Mouse (Mus musculus) forebrain, embryonic 14.5 days (tissue): Measurements from ENCODE around the gene Acot6. TPM values are rescaled to one million over a fixed set of nuclear protein-coding genes. Genes with fewer than 3 reads are reported as not detected.

ENCODE experiments used
- ATAC-seq: fragments of 200-750 bp; cut with Nextera tagmentation; 2 replicates; pipeline ENCODE4 v1.8.0; 2017; ENCODE audit warnings: mild to moderate bottlenecking, moderate library complexity
- DNase-seq: peaks from one replicate; pipeline ENCODE4 v3.0.0-alpha.2; 2015; ENCODE audit warnings: low spot score
- H3K27ac ChIP-seq: fragments of 300-500 bp; sonication (generic); 2 replicates; pipeline ENCODE4 v1.5.1; 2014; ENCODE audit warnings: low read depth, mild to moderate bottlenecking, control low read depth, low read length, moderate library complexity
- H3K27me3 ChIP-seq: fragments of 300-500 bp; sonication (generic); replicated peaks from 2 replicates; pipeline ENCODE4 v1.6.1; 2014; ENCODE audit warnings: low read length, control low read depth, mixed read lengths; ENCODE audit not compliant: control insufficient read depth, insufficient read depth
- H3K36me3 ChIP-seq: fragments of 300-500 bp; sonication (generic); 2 replicates; pipeline ENCODE4 v1.6.1; 2014; ENCODE audit warnings: low read length, control low read depth; ENCODE audit not compliant: control insufficient read depth, insufficient read depth
- H3K4me1 ChIP-seq: fragments of 300-500 bp; sonication (generic); 2 replicates; pipeline ENCODE4 v1.6.1; 2014; ENCODE audit warnings: antibody characterized with exemption, low read length, control low read depth; ENCODE audit not compliant: control insufficient read depth, insufficient read depth
- H3K4me2 ChIP-seq: fragments of 300-500 bp; sonication (generic); 2 replicates; pipeline ENCODE4 v1.6.1; 2014; ENCODE audit warnings: mild to moderate bottlenecking, control low read depth, low read length
- H3K4me3 ChIP-seq: fragments of 300-500 bp; sonication (generic); 2 replicates; pipeline ENCODE4 v1.5.1; 2014; ENCODE audit warnings: low read depth, low read length, control low read depth
- H3K9ac ChIP-seq: fragments of 300-500 bp; sonication (generic); 2 replicates; pipeline ENCODE4 v1.6.1; 2014; ENCODE audit warnings: mild to moderate bottlenecking, low read length, control low read depth, moderate library complexity
- H3K9me3 ChIP-seq: fragments of 300-500 bp; sonication (generic); replicated peaks from 2 replicates; pipeline ENCODE4 v1.6.1; 2016; ENCODE audit warnings: low read length, control low read depth, mixed read lengths; ENCODE audit not compliant: control insufficient read depth
- WGBS: fragments of 180-500 bp; shearing (Covaris S2); extraction: QIAGEN DNeasy Blood & Tissue Kit; methylation state at CpG from one replicate; pipeline ENCODE4 v1.1.7; 2014; 5-methylcytosine and 5-hydroxymethylcytosine counted together
- polyA plus RNA-seq: library from polyadenylated mRNA; unstranded; fragments of >200 nt; fragmentation: Nextera tagmentation; extraction: Ambion mirVana; gene quantifications from 2 replicates; pipeline ENCODE4 v1.2.1, GENCODE M21; 2014

The Acot6 gene
- polyA plus RNA-seq, 1 experiment from 2014 or later: 1.8 TPM

GRCm38 (mm10) chr12:84152352-84153190 is 52.1 kb downstream of the Acot6 start:
- H3K9ac ChIP-seq: no peak overlapping the region
- no peaks in the 10 kb centered on the region for H3K9me3 ChIP-seq
- H3K4me1 ChIP-seq: peaks cover 4% of the 10 kb centered on the region; the same call in 1 of the 2 replicates
- DNase-seq (no peak), ATAC-seq (no peak)
- peaks cover 58% of the 10 kb centered on the region for H3K36me3 ChIP-seq
- H3K4me2 ChIP-seq: no peak overlapping the region
- no peak overlapping the region for H3K4me3 ChIP-seq
- 76% methylated on average over 32 of the region's 32 CpGs for WGBS
- H3K27ac ChIP-seq: no peak overlapping the region
- H3K27me3 ChIP-seq: no peaks in the 10 kb centered on the region

GRCm38 (mm10) chr12:84153414-84153813 is 53.0 kb downstream of the Acot6 start:
- 86% methylated on average over 6 of the region's 6 CpGs for WGBS
- H3K4me3 ChIP-seq: no peak overlapping the region
- no peak overlapping the region for H3K9ac ChIP-seq
- ATAC-seq (no peak), DNase-seq (no peak)
- H3K27ac ChIP-seq: no peak overlapping the region
- H3K9me3 ChIP-seq: no peaks in the 10 kb centered on the region
- H3K4me2 ChIP-seq: no peak overlapping the region
- peaks cover 4% of the 10 kb centered on the region; the same call in 1 of the 2 replicates for H3K4me1 ChIP-seq
- no peaks in the 10 kb centered on the region for H3K27me3 ChIP-seq
- H3K36me3 ChIP-seq: peaks cover 65% of the 10 kb centered on the region

GRCm38 (mm10) chr12:84154786-84155522 is 54.5 kb downstream of the Acot6 start:
- no peak overlapping the region for H3K9ac ChIP-seq
- peaks cover 81% of the 10 kb centered on the region for H3K36me3 ChIP-seq
- H3K4me2 ChIP-seq: no peak overlapping the region
- H3K27me3 ChIP-seq: no peaks in the 10 kb centered on the region
- 84% methylated on average over 11 of the region's 11 CpGs for WGBS
- no peak for DNase-seq
- H3K4me1 ChIP-seq: no peaks in the 10 kb centered on the region
- no peaks in the 10 kb centered on the region for H3K9me3 ChIP-seq
- no peak for ATAC-seq
- no peak overlapping the region for H3K4me3 ChIP-seq
- no peak overlapping the region for H3K27ac ChIP-seq

GRCm38 (mm10) chr12:84155523-84155871 is 55.0 kb downstream of the Acot6 start:
- no peak overlapping the region for H3K4me3 ChIP-seq
- H3K9me3 ChIP-seq: no peaks in the 10 kb centered on the region
- no peak overlapping the region for H3K27ac ChIP-seq
- no peaks in the 10 kb centered on the region for H3K27me3 ChIP-seq
- 91% methylated on average over 2 of the region's 2 CpGs for WGBS
- no peaks in the 10 kb centered on the region for H3K4me1 ChIP-seq
- H3K4me2 ChIP-seq: no peak overlapping the region
- DNase-seq (no peak), ATAC-seq (no peak)
- no peak overlapping the region for H3K9ac ChIP-seq
- H3K36me3 ChIP-seq: peaks cover 86% of the 10 kb centered on the region

DNA sequence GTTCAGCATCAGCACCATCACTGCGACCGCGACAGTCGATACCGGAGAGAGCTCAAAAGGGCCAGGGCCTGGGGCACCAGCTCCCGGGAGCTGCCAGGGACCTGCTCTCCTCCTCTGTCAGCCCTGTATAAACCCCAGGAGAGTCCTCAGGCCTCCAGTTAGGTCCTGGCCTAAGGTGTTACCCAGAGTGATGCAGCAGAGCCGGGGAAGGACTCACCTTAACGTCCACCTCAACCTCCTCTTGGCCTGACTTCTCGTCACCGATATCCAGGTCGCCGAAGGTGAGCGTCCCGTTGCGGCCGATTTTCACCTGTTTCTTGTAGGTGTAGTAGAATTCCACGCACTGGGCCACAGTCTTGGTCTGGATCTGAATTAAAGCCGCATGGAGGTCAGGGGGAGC is 55.8 kb downstream of the Acot6 start:
- Histone ChIP-seq H3K27ac (no peak overlapping the region), H3K4me2 (no peak overlapping the region), H3K36me3 (peaks cover 81% of the 10 kb centered on the region), H3K4me1 (no peaks in the 10 kb centered on the region), H3K9me3 (no peaks in the 10 kb centered on the region), H3K4me3 (no peak overlapping the region), H3K9ac (no peak overlapping the region), H3K27me3 (no peaks in the 10 kb centered on the region)
- DNase-seq (no peak), ATAC-seq (no peak)
- 94% methylated on average over 18 of the region's 18 CpGs for WGBS

- Histone ChIP-seq H3K4me1 (no peaks in the 10 kb centered on the region), H3K36me3 (peaks cover 66% of the 10 kb centered on the region), H3K4me2 (no peak overlapping the region), H3K27me3 (no peaks in the 10 kb centered on the region), H3K9me3 (no peaks in the 10 kb centered on the region), H3K9ac (no peak overlapping the region), H3K27ac (no peak overlapping the region), H3K4me3 (no peak overlapping the region)
- DNase-seq (no peak), ATAC-seq (no peak)
- whole genome bisulfite sequencing: 91% methylated on average over 14 of the region's 14 CpGs
These were observed 57.7 kb downstream of the Acot6 start for GRCm38 (mm10) chr12:84158156-84158555.

DNA sequence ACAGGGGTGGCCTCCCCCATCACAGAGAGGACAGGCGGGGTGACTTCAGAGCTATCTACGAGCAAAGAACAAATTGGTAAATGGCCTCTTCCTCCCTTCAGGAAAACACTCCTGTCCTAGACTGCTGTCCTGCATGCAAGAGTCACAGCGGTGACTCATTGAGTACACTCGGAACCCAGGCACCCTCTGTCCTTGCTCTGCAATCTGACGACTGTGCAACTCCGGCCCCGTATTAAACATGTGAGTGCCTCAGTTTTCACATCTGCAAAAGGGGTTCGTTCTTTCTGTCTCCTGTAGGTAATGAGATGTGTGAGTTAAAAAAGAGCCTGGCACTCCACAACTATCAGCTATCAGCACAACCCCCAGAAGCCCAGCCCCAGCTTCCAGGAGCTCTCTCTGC is 60.0 kb downstream of the Acot6 start:
- WGBS: 98% methylated on average over 8 of the region's 8 CpGs

More for the DNA sequence above, 60.0 kb downstream of the Acot6 start:
- H3K4me2 ChIP-seq: no peak overlapping the region
- H3K36me3 ChIP-seq: peaks cover 49% of the 10 kb centered on the region
- DNase-seq (no peak), ATAC-seq (no peak)
- no peak overlapping the region for H3K9ac ChIP-seq
- H3K27ac ChIP-seq: no peak overlapping the region
- no peak overlapping the region for H3K4me3 ChIP-seq
- no peaks in the 10 kb centered on the region for H3K27me3 ChIP-seq
- H3K9me3 ChIP-seq: no peaks in the 10 kb centered on the region
- H3K4me1 ChIP-seq: no peaks in the 10 kb centered on the region
